Mouse (Mus musculus) common myeloid progenitor, adult 5-6 weeks (primary cell): ENCODE data around the gene Gpatch4. TPM values are rescaled to one million over a fixed set of nuclear protein-coding genes. Genes with fewer than 3 reads are reported as not detected.

Experiments
- ATAC-seq: replicated peaks from 2 replicates; pipeline ENCODE4 v1.8.0; 2016; ENCODE audit warnings: low read depth, mild to moderate bottlenecking, moderate TSS enrichment, inconsistent platforms; ENCODE audit not compliant: poor library complexity, severe bottlenecking
- total RNA-seq: library from RNA; stranded (forward); fragments of 200-1000, 187-1606 nt; gene quantifications from 2 replicates; pipeline ENCODE4 v1.2.3, GENCODE M21; 2017

The Gpatch4 gene
- total RNA-seq, result 49.9 and 65.8 TPM in 2 replicates

DNA sequence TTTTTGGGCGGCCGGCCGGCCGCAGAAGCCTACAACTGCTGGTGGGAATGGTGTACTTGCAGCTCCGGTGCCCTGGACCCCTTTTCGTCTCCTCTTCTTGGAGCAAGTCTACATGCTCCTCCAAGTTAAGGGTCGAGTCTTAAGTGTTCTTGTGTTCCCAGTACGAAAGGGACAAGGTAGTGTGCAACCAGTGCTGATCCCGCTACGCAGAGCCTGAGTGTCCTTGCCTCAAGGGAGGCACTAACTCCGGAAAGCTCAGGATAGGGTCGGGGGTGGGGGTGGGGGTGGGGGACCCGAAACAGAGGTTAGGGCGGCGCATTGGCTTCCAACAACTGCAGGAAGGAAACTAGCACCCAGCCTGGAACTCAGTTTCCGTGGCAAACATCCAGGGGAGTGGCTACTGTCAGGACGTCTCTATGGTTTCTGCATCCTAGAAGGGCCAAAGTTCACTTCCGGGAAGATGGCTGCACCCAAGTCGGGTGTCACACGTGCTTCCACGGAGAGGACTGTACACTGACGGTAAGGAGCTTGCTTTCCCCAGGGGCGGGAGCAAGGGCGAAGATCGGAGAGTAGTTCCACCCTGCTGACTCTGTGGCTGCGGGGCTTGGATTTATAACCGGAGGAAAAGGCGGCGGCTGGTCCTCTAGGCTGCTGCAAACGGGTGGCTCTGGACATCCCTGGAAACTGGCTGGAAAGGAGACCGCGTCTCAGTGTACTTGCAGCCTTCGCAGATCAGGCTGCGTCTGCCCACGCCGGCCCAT is at the start of gene Gpatch4:
Gene Gpatch4, plus strand, starts transcription at position 448 of the 761 bp plus-strand sequence.
- ATAC-seq, result peak; percentile 100

DNA sequence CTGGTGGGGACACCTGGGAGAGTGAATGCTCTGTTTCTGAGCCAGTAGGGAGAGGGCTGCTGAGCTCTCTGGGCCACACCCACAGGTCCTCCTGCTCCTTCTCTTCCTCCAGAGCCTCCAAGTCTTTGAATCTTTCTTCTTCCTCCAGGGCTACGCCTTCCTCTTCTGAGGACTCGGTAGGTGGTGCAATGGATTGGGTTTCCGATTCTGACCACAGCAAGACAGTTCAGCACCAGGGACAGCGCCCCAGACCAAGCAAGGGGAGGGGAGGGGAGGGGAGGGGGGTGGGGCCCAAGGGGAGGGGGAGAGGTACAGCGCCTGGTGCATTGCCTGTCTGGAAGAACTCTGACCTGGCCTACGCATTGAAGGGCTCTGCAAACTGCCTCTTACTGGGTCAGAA is 49.5 kb upstream of the Gpatch4 start:
- peak; percentile 72 for ATAC-seq

DNA sequence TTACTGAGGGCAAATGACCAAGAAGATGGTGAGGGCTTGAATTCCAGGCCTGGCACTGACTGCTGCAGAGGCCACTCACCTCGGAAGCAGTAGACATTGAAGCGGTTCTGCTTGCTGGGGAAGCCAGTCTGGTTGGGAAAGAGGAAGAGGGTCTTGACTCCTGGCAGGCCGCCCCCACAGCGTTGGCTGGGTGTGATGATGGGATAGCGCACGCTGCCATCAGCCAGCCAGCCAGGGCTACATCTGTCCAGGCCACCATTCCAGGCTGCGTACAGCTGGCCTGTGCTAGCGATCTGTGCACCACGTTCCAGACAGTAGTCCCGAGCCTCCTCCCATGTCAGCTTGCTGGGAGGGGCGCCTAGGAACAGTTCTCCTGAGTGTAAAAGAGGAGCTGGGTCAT is 47.6 kb upstream of the Gpatch4 start:
- no peak for ATAC-seq

DNA sequence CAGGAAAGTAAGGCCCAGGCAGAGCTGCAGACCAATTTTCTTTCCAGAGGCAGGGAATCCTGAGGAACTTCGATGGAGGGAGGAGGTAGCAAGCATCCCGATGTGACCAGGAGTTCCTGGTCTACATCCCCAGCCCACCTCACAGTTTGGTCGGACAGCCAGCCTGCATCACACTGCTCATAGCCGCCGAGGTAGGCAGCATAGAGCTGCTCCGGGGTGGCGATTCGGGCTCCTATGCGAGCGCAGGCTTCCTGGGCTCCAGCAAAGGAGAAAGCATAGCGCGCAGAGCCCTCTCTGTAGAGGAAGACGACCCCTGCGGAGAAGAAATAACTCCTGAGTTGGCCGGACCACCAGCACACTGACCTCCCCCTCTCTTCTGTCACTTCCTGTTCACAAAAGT is 46.5 kb upstream of the Gpatch4 start:
- no peak for ATAC-seq

DNA sequence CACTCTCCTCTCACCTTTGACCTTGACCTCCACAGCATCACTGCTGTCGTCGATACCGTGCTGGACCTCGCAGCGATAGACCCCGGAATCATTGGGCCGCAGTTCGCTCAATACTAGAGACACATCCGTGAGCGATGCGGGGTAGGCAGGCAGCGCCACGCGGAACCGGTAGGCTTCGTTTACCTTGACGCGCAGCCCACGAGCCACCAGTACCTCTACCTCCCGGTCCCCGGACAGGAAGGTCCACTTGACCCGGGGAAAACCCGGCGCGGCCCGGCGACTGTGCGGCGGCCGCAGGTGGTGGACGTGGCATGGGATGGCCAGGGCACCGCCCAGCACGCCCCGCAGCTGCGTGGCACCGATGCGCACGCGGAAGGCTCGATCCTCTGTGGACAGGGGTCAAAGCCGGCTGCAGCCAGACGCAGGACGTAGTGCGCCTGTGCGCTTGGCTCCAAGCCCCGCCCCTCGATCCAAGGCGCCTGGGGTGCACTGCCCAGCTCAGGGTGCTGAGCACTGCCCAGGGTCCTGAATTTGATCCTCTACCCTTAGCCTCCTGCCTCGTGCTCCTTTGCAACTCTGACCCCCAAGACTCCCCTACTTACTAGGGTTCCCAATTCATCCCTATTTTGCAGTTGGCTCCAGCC is 45.8 kb upstream of the Gpatch4 start:
- peak; percentile 53 for ATAC-seq

DNA sequence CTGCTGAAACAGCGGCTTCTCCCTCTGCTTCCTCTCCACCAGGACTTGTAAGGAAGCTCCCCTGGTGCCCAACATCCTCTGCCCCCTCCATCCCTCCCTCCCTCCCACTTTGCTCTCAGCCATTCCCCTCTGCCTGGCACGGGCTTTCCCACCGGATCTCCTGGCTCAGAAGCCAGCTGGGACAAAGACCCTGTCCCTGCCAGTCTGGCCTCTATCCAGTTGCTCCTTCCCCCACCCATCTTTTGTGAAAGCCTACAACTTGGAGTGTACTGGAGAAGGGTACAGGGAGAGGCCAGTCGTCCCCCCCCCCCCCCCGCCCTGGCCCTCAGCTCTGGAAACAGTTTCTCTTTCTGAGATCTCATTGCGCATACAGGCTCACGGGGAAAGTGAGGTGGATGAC is 44.2 kb upstream of the Gpatch4 start:
- no peak for ATAC-seq

DNA sequence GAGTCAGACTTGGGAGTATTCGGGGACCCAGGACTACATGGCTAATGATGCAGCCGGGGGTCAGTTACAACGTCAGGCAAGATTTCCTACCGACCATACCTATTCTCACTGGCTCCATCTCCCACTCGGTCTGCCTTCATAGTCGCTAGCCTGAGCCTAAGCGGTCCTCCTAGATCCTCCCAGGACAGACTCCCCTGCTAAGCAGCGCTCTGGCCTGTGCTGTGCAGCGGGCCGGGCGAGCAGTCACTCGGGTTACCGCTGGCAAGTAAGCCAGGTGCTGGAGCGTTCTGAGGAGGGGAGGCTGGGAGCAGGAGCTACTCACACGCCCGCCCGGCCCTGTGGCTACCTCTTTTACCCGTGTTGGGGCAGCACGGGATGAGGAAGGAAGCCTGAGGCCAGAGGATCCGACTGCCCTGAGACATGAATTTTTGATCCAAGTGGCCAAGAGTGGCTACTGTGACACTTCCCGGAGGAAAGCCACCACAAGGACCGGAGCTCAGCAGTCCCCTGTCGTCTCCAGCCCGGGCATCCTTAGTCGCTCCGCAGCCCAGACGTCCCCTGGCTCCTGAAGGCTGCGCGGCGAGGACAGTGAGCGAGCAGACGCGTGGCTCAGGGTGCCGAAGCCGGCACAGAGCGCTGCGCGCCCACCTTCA is 43.5 kb upstream of the Gpatch4 start:
- no peak for ATAC-seq

DNA sequence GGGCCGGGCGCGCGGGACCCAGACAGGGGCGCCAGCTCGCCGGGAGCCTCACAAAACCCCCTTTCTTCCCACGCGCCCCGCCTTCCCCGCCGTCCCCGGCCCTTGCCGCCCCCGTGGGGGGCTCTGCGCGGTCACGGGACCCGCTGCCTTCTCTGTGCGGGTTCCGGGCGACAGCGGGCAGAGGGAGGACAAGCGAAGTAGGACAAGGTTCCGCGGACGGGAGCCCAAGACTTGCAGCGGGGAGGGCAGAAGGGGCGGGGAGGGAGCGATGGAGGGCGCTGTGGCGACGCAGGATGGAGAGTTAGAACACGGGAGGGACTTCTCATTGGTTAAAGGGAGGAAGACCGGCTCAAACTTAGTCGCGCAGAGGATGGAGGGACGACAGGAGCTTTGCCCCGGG is 42.7 kb upstream of the Gpatch4 start, which contains the start of gene Bcan:
Gene Bcan, minus strand, starts transcription at position 50 of the 400 bp plus-strand sequence.
- no peak; the same call in 1 of the 2 replicates for ATAC-seq

DNA sequence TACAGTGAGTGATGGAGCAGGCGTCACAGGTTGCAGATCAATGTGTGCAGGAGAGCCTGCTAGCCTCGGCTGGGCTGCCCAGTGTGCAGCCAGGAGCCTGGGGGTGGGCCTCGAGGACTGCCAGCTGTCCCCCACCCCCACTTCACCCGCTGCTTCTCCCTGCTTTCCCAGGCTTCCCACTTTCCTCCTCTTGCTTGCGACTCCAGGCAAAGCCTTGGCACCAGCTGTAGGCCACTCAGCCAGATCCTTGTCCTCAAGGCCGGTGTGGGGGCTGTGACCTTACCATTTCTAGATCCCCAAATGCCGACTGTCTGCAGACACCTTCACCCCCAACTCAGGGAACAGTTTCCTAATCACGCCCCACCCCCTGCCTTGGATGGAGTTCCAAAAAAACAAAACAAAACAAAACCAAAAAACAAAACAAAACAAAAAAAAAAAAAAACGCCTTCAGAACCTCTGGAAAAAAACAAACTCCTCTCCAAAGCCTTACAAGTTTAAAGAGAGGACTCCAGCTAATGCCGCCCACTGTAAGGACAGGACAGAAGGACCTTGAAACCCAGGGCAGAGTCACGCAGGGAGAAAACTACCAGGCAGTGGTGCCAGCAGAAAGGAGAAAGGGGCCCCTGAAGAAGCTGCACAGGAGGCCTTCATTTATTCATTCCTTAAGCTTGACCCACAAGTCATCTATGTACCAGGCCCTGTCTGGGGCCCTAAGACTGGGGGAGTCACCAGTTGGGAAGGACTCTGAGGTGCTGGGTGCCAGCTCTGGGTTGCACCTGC is 41.9 kb upstream of the Gpatch4 start:
- no peak for ATAC-seq

DNA sequence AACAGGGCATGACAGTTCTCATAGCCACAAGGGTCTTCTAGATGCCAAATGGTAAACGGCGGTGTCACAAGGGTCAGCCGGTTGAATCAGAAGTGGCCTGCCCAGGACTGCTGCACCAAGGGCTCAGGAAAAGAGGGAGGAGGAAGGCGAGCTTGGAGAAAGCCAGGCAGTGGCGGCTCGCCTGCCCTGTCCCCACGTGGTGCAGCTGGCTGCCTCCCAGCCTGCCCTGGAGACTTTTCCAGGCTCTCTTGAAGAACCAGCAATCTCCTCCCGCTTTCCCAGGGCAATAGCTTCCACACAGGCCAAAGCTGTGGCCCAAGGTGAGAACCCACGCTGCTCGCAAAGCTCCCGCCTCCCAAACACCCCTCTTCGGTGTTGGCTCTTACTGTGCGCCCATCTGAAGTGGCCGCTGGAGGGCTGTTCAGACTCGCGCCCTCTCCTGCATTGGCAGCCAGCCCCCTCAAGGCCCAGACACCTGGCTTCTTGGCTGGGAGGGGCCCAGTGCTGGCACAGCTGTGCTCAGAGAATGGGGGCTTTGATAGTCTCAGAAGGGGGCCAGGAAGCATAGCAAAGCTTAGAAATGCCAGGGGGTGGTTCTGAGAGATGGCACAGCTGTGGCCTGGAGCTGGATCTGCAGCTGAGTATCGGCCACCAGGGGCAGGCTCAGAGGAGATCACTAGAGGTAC is 40.5 kb upstream of the Gpatch4 start:
- ATAC-seq, result no peak

DNA sequence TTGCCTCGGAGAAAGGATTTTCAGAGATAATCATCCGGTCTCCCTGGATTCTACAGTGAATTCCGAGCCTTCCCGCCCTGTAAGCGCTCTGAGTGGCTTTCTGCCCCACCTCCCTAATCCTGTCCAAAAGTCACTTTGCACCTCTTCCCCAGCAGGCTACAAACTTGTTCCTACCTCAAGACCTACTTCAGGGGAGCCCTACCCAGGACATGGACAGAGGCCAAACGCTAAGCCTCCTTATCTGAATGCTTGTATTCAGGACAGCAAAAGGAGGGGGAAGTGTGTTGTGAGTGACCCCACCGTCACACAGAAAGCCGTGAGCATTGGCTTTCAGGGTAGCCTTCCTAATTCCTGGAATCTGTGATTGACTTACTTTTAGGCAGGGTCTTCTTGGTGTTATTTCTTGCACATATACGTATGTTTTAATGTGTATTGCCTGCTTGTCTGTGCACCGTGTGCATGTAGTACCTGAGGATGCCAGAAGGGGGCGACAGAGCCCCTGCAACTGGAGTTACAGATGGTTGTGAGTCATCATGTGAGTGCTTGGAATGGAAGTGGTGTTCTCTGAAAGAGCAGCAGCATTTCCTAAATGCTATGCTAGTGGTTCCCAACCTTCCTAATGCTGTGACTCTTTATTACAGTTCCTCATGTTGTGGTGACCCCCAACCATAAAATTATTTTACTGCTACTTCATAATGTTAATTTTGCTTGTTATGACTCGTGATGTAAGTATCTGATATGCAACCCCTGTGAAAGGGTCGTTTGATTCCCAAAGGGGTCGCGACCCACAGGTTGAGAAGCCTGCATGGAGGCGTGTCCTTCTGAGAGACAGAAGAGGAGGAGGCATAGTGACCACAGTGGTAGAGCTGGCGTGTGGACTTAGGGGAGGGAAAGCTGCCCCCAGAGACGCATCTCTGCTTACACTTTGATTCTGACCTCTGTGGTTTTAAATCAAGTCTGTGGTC is 36.8 kb upstream of the Gpatch4 start:
- no peak for ATAC-seq

DNA sequence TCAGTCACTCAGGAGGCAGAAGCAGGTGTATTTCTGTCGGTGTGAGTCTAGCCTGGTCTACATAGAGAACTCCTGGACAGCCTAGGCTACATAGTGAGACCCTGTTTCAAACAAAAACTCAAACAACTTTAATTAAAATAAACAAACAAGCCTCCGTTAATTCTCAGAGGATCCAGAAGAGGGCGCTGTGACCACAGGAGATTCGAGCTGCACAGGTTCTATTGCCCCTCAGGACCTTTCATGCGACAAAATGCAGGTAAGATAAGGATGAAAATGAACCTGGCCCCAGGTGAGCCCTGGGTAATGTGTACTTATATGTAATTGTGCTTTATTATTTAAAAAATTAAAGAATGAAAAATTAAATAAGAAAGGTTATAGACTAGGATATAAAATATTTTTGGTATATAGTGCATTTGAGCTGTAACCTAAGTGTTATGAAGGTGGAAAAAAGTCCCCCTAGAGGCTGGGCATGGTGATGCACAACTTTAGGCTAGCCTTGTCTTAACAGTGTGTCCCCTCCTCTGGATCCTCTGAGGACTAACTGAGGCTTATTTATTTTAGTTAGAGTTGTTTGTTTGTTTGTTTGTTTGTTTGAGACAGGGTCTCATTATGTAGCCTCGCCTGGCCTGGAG is 32.2 kb upstream of the Gpatch4 start:
- ATAC-seq, result peak; percentile 78

DNA sequence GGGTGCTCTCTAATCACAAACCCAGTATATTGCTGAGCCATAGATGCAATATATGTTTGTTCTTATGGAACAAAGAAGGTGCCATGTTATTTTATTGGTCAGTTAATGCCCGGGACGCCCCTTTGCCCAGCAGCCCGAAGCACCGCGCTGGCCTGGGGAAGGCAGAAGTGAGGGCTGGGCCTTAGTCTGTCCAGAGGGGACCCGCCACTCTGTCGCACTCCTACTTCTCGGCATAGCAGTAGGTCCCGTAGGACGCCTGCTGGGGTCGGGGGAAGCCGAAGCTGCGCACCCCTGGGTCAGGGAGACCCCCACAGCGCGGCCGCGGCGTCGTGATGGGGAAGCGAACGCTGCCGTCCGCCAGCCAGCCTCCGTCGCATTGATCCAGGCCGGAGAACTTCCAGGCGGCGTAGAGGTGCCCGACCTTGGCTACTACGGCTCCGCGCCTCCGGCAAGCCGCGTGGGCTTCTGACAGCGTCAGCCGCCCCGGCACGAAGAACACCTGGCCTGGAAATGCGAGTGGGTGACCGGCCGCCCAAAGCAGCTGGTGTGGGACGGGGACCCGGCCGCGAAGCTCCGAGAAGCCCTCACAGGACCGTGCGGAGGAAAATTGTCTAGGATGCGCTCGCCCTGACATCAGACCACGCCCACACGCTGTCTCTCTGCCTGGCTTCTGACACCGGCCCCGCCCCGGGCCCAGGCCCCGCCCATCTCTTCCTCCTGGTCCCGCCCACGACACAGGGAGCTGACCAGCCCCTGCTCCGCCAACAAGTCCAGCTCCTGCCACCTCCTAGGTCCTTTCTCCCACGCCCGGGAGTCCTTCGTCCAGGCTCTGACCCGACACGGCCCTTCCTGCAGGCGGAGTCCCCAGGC is 20.4 kb upstream of the Gpatch4 start:
- peak; percentile 83 for ATAC-seq

DNA sequence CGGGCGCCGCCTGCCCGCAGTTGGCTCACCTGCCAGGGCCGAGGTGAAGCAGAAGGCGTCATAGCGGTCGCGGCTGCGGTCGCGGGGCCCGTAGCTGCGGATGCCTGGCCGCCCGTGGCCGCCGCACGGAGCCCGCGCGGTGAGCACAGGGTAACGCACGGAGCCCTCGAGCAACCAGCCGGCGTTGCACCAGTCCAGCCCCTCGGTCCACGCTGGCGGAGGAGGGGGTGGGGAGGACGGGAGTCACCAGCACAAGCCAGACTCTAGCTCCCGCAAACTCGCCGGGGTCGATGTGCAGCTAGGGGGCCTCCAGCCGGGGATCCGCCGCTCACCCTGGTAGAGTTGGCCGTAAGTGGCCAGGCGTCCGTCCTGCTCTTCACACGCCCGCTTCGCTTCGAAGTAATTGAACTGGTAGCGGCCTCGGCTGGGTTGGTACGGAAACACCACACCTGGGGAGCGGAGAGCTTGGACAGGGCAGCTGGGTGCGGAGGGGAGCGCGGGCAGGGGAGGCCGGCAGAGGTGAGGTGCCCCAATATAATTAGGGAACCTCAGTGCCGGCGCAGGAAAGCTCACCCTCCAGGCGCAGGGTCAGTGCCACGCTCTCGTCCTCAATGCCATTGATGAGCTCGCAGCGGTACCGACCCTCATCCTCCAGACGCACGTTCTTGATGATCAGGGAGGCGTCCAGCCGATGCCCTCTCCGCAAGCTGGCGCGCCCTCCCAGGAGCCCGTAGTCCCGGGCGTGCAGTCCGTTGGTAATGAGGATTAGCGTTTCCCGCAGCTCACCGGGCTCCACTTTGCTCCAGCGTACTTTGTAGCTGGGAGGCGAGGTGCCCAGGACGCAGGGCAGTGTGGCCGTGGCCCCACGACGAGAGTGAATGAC is 19.5 kb upstream of the Gpatch4 start:
- ATAC-seq, result no peak; the same call in 1 of the 2 replicates

DNA sequence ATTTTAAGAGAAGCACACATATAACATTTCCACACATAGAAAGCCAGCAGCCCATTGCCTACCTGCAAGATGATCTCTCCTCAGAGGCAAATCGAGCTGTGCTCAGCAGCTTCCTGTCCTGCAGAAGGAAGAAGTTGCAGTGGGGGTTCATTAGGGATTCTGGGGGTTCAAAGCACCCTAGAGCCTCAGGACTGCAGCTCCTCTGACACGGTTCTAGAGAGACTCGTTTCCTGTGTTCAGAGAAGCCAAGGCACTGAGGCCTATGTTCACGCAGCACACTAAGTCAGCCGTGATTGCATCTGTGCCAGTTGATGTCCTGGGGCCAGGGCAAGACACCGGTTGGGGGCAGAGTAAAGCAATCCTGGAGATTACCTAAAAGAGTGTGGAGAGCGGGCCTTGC is 16.1 kb upstream of the Gpatch4 start:
- ATAC-seq, result no peak

DNA sequence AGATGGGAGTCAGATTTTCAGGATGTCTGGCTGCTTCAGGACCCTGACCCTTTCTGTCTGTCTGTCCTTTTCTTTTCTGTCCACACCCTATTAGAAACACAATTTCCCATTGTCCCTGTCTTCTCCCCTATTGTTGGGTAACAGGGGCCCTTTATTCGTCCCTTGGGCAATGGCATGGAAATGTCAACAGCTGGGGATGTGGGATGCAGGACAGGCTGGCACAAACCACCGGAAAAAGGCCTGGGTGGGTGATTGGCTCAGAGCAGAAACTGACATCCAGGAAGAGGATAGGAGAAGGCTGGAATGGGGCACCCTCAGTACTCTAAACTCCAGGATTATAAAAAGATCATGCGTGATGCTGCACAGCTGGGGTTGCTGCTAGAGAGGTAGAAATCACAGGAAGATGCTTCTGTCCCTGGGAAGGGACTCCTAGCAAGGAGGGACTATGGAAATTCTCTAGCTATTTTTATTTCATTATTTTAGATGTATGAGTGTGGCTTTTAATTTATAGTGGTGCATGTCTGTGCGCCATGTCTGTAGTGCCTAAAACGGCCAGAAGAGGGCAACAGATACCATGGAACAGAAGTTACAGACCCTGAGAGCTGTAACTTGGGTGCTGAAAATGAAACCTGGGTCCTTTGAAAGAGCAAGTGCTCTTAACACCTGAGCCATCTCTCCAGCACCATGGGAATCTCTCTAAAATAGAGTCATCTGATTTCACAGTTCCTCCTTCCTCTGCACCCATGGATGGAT is 15.3 kb upstream of the Gpatch4 start, which contains the start of gene Hapln2:
Gene Hapln2, minus strand, starts transcription at position 150 of the 753 bp plus-strand sequence.
- ATAC-seq, result no peak
